ENCODE assay signal across 8 mouse cellular contexts in the genomic region with DNA sequence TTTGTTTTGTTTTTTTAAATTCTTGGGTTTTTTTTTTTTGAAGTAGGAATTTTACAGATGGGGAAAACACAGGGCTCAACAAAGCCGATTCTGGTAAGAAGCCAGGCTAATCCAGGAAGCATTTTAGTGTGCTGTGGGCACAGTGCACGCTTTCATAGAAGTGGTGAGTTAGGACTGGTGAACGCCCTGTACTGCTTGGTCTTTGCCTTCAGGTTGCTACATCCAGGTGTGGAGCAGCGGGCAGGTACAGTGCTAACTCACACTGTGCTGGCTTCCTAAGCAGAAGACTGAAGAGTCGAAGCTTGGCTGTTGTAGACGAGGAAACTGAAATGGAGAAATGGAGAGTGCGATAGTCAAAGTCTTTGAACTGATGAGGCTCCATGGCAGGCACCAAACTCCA. TPM values are rescaled to one million over a fixed set of nuclear protein-coding genes. Genes with fewer than 3 reads are reported as not detected.
A peak's percentile ranks its signal among the peaks of the same experiment; 100 is the strongest.
DNase-seq lines count a peak whose midpoint lies in the region; ATAC-seq and TF ChIP-seq lines count a peak whose summit lies in the region.

No protein-coding gene starts in this region.

- H3K9me3 ChIP-seq in embryonic facial prominence, embryonic 15.5 days (replicated peaks), result no peaks in the 10 kb centered on the region
- no peaks in the 10 kb centered on the region for H3K9me3 ChIP-seq in intestine, embryonic 16.5 days (ENCODE audit: control insufficient read depth, low read length)
- no peaks in the 10 kb centered on the region for H3K9me3 ChIP-seq in neural tube, embryonic 13.5 days

- no peaks in the 10 kb centered on the region; the same call in 1 of the 2 replicates for H3K36me3 ChIP-seq in embryonic facial prominence, embryonic 15.5 days
- H3K36me3 ChIP-seq in intestine, embryonic 16.5 days (ENCODE audit: control insufficient read depth, insufficient read depth, low read length), result no peaks in the 10 kb centered on the region
- no peaks in the 10 kb centered on the region for H3K36me3 ChIP-seq in neural tube, embryonic 13.5 days

- peak overlapping the region; percentile 73 for H3K4me2 ChIP-seq in embryonic facial prominence, embryonic 15.5 days (replicated peaks)
- peak overlapping the region; percentile 76 for H3K4me2 ChIP-seq in intestine, embryonic 16.5 days (ENCODE audit: low read depth, low read length)
- H3K4me2 ChIP-seq in neural tube, embryonic 13.5 days, result peak overlapping the region; percentile 81

- no peak overlapping the region for H3K27ac ChIP-seq in embryonic facial prominence, embryonic 15.5 days (replicated peaks)
- peak overlapping the region; percentile 28; the same call in 1 of the 2 replicates for H3K27ac ChIP-seq in intestine, embryonic 16.5 days (ENCODE audit: low read length)
- H3K27ac ChIP-seq in neural tube, embryonic 13.5 days (replicated peaks), result no peak overlapping the region

- H3K27me3 ChIP-seq in embryonic facial prominence, embryonic 15.5 days, result no peaks in the 10 kb centered on the region
- no peaks in the 10 kb centered on the region for H3K27me3 ChIP-seq in intestine, embryonic 16.5 days (replicated peaks; ENCODE audit: control insufficient read depth, insufficient read depth, low read length)
- no peaks in the 10 kb centered on the region for H3K27me3 ChIP-seq in neural tube, embryonic 13.5 days

- TF ChIP-seq CTCF in lung, adult 2 months (IDR thresholded peaks at IDR 0.05; ENCODE audit: insufficient read depth, low read length), result no peak

- H3K4me1 ChIP-seq in lung, adult 2 months (ENCODE audit: control insufficient read depth, insufficient read depth, low read length), result peaks cover 5% of the 10 kb centered on the region
- H3K4me1 ChIP-seq in embryonic facial prominence, embryonic 15.5 days, result peaks cover 35% of the 10 kb centered on the region
- H3K4me1 ChIP-seq in intestine, embryonic 16.5 days (ENCODE audit: control insufficient read depth, insufficient read depth, low read length), result peaks cover 32% of the 10 kb centered on the region
- peaks cover 53% of the 10 kb centered on the region for H3K4me1 ChIP-seq in neural tube, embryonic 13.5 days (replicated peaks)

- ATAC-seq in embryonic facial prominence, embryonic 15.5 days (ENCODE audit: insufficient number of reproducible peaks, low FRiP score, low TSS enrichment, low read depth), result no peak
- ATAC-seq in intestine, embryonic 16.5 days, result peak; percentile 43; the same call in 1 of the 2 replicates
- no peak for ATAC-seq in neural tube, embryonic 13.5 days (ENCODE audit: low read depth)

- no peak for TF ChIP-seq POLR2A in lung, adult 2 months (IDR thresholded peaks at IDR 0.05; ENCODE audit: borderline replicate concordance, extremely low read depth, low read depth, low read length)

- DNase-seq in lung, adult 2 months, result no peak
- DNase-seq in lung, postnatal 10 days, result no peak
- DNase-seq in ovary, postnatal 14 days (ENCODE audit: low spot score), result no peak
- no peak for DNase-seq in thymus, adult 18-20 months
- DNase-seq in left cerebral cortex, adult 9 months (ENCODE audit: low spot score in 2 of 2), result no peak

- H3K4me3 ChIP-seq in lung, adult 2 months (replicated peaks; ENCODE audit: extremely low read depth, low read depth, low read length), result peak overlapping the region; percentile 6
- H3K4me3 ChIP-seq in embryonic facial prominence, embryonic 15.5 days (replicated peaks), result peak overlapping the region; percentile 96
- peak overlapping the region; percentile 99 for H3K4me3 ChIP-seq in intestine, embryonic 16.5 days (ENCODE audit: low read length)
- H3K4me3 ChIP-seq in neural tube, embryonic 13.5 days, result peak overlapping the region; percentile 92

- H3K9ac ChIP-seq in embryonic facial prominence, embryonic 15.5 days, result peak overlapping the region; percentile 93; the same call in 1 of the 2 replicates
- H3K9ac ChIP-seq in intestine, embryonic 16.5 days (ENCODE audit: low read depth, low read length), result peak overlapping the region; percentile 98
- H3K9ac ChIP-seq in neural tube, embryonic 13.5 days, result peak overlapping the region; percentile 95

- WGBS in lung, adult 2 months, result 54% methylated on average over 7 of the region's 7 CpGs
- 73% methylated on average over 7 of the region's 7 CpGs for WGBS in embryonic facial prominence, embryonic 15.5 days
- 66% methylated on average over 7 of the region's 7 CpGs for WGBS in intestine, embryonic 16.5 days
- WGBS in neural tube, embryonic 13.5 days, result 88% methylated on average over 7 of the region's 7 CpGs

RNA-seq across cellular contexts. Expression of a gene that starts 1.7 kb away (rescaled TPM):
- polyA plus RNA-seq in lung, adult 2 months (2012; rRNA removed), result 15.9 and 17.0 TPM in 2 replicates
- 40.5 and 43.4 TPM in 2 replicates for polyA plus RNA-seq in embryonic facial prominence, embryonic 15.5 days (2015; fragmentation: Nextera tagmentation; extraction: Ambion mirVana)
- polyA plus RNA-seq in intestine, embryonic 16.5 days (2015; fragmentation: Nextera tagmentation; extraction: Ambion mirVana), result 33.0 and 34.2 TPM in 2 replicates
- polyA plus RNA-seq in neural tube, embryonic 13.5 days (2015; fragmentation: Nextera tagmentation; extraction: Ambion mirVana), result 34.5 and 35.3 TPM in 2 replicates

RNA-seq across cellular contexts. Expression of a gene that starts 1.8 kb away (rescaled TPM):
- polyA plus RNA-seq in lung, adult 2 months (2012; rRNA removed), result 13.7 and 16.8 TPM in 2 replicates
- polyA plus RNA-seq in embryonic facial prominence, embryonic 15.5 days (2015; fragmentation: Nextera tagmentation; extraction: Ambion mirVana), result 21.0 and 24.6 TPM in 2 replicates
- polyA plus RNA-seq in intestine, embryonic 16.5 days (2015; fragmentation: Nextera tagmentation; extraction: Ambion mirVana), result 18.4 and 20.2 TPM in 2 replicates
- polyA plus RNA-seq in neural tube, embryonic 13.5 days (2015; fragmentation: Nextera tagmentation; extraction: Ambion mirVana), result 15.8 and 16.8 TPM in 2 replicates

Comparison
In these comparisons a context has a peak if more than half of its experiments do, and no peak if none do; other contexts are left out.
1. H3K4me3 ChIP-seq: peak in every context shown above with its lines; median percentile 99 in intestine, embryonic 16.5 days; 96 in embryonic facial prominence, embryonic 15.5 days; 92 in neural tube, embryonic 13.5 days; 6 in lung, adult 2 months.